Mouse (Mus musculus) cerebellum, adult 2 months (tissue): ENCODE measurements around the gene Pdlim7. TPM values are rescaled to one million over a fixed set of nuclear protein-coding genes. Genes with fewer than 3 reads are reported as not detected.

ENCODE experiments used
- DNase-seq, 2 experiments: peaks; one replicate each; pipeline ENCODE4 v3.0.0; 2021
- H3K27ac ChIP-seq: fragments of 200-500 bp; 2 replicates; pipeline ENCODE4 v1.5.1; 2012; ENCODE audit warnings: low read length, control low read depth, inconsistent platforms; ENCODE audit not compliant: insufficient read depth
- H3K27me3 ChIP-seq: fragments of 200-500 bp; 2 replicates; pipeline ENCODE4 v1.6.1; 2012; ENCODE audit warnings: inconsistent platforms, mild to moderate bottlenecking, low read length, moderate library complexity; ENCODE audit not compliant: control insufficient read depth, insufficient read depth
- H3K4me1 ChIP-seq: fragments of 200-500 bp; 2 replicates; pipeline ENCODE4 v1.6.1; 2011; ENCODE audit warnings: low read length; ENCODE audit not compliant: control insufficient read depth, insufficient read depth
- H3K4me3 ChIP-seq: fragments of 200-500 bp; replicated peaks from 2 replicates; pipeline ENCODE3; 2011; ENCODE audit warnings: mild to moderate bottlenecking, low read depth, low read length, control low read depth; ENCODE audit not compliant: insufficient read depth
- CTCF ChIP-seq: fragments of 200-500 bp; IDR thresholded peaks from 2 replicates; pipeline ENCODE4 v1.5.1; 2011; ENCODE audit warnings: low read depth, mild to moderate bottlenecking, control low read depth, low read length, moderate library complexity, borderline replicate concordance; ENCODE audit not compliant: insufficient read depth
- POLR2A ChIP-seq: fragments of 200-500 bp; IDR thresholded peaks from 2 replicates; pipeline ENCODE4 v1.6.1; 2011; ENCODE audit warnings: low read length, control low read depth, borderline replicate concordance; ENCODE audit not compliant: insufficient read depth
- WGBS: fragments of 180-500 bp; shearing (Covaris S2); methylation state at CpG from one replicate; pipeline ENCODE4 v1.1.7; 2018; 5-methylcytosine and 5-hydroxymethylcytosine counted together
- polyA plus RNA-seq: library from polyadenylated mRNA; depleted of rRNA; stranded (reverse); fragments of >200 nt; gene quantifications from 2 replicates; pipeline ENCODE4 v1.2.3, GENCODE M21; 2012; rRNA removed

Pdlim7 gene
- polyA plus RNA-seq, 1 experiment, result 66.8 TPM

DNA sequence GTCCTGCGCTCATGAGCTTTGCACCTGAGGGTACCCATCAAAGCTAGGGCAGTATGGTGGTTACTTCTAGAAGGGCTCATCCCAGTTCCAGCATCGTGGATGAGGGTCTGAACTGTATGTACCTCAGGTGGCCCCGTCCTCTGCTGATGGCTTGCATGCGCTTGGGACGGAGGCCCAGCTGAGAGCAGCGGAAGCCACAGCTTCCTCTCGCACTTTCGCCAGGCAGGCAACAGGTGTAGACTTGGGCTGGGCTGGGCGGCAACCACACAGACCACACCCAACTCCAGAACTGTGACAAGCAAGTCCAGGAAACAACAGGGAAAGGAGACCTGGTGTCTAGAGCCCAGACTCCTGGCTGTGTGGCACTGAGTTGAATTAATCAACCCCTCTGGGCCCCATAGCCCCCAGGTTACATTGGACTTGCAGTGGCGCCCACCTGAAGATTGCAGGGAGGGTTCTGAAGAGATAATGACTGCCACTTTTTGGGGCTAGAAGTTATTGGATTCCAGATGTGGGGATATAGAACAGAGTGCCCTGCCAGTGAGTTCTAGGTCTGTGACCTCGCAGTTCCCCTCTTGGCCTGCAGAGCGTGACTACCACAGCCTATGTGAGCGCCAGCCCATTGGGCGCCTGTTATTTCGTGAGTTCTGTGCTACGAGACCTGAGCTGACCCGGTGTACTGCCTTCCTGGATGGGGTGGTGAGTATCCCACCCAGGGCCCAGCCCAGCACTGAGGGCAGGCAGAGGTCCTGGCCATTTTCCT, 63.6 kb downstream of the Pdlim7 start:
- no peaks in the 10 kb centered on the region for H3K27me3 ChIP-seq
- 86% methylated on average over 17 of the region's 17 CpGs for WGBS
- no peak overlapping the region for H3K4me3 ChIP-seq
- peaks cover 12% of the 10 kb centered on the region for H3K4me1 ChIP-seq
- no peak for DNase-seq
- no peak for TF ChIP-seq POLR2A
- TF ChIP-seq CTCF, result no peak
- H3K27ac ChIP-seq, result no peak overlapping the region

DNA sequence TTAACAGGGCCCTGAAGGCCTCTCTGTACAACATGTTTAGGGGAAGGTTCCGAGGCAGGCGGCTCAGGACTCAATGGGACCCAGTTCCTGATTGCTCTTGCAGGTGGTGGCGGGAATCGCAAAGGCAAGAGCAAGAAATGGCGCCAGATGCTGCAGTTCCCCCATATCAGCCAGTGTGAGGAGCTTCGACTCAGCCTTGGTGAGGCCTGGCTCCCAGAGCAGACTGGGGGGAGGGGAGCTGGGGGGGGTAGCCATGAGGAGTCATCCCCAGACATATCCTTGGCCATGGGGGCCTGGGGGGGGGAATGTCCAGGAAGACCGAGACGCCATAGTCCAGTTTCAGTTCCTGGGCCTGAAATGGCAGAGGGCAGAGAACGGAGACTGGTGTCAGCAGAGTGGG, 64.3 kb downstream of the Pdlim7 start:
- 95% methylated on average over 9 of the region's 9 CpGs for WGBS
- H3K4me3 ChIP-seq, result no peak overlapping the region
- TF ChIP-seq POLR2A (no peak), CTCF (no peak)
- H3K27me3 ChIP-seq, result no peaks in the 10 kb centered on the region
- H3K4me1 ChIP-seq, result peaks cover 12% of the 10 kb centered on the region
- no peak overlapping the region for H3K27ac ChIP-seq
- no peak for DNase-seq

DNA sequence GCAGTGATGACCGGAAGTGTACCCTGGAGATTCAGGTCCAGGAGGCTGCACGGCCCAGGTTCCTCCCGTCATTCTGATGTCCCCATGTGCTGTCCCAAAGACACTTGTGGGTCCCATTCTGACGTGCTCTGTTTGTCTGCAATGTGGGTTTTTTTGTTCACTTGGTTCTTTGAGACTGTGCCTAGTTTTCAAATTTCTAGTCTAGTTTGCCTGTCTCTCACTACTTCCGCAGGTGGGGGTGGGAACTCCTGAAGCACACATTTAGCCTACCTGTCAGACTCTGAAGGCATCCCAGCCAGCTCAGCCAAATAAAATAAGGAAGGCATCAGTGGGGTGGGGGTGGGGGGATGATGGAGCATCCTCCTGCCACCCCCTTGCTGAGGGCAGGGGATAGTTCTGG, 65.3 kb downstream of the Pdlim7 start:
- DNase-seq, result no peak
- Histone ChIP-seq H3K27me3 (no peaks in the 10 kb centered on the region), H3K4me3 (no peak overlapping the region), H3K4me1 (peaks cover 12% of the 10 kb centered on the region), H3K27ac (no peak overlapping the region)
- WGBS, result 93% methylated on average over 5 of the region's 5 CpGs
- TF ChIP-seq CTCF (no peak), POLR2A (no peak)

DNA sequence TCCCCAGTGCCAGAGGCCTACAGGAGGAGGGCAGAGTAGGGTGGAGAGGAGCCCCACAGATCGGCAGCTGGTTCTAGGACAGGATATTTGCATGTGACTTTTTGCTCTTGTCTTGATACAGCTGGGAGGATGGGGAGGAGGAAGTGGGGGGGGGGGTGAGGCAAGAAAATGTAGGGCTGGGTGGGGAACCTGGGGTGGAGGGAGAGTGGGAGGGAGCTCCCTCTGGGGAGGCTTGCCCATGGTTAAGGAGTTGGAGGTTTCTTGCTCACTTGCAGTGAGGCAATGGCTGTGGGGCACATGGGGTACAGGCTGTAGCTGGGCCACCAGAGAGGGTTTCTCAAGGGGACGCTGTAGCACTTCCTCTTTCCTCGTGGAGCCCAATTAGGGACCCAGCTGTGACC, 65.9 kb downstream of the Pdlim7 start:
- Histone ChIP-seq H3K4me3 (no peak overlapping the region), H3K27ac (no peak overlapping the region), H3K4me1 (peaks cover 12% of the 10 kb centered on the region), H3K27me3 (no peaks in the 10 kb centered on the region)
- 56% methylated on average over 3 of the region's 3 CpGs for WGBS
- TF ChIP-seq POLR2A (no peak), CTCF (no peak)
- DNase-seq, result no peak

DNA sequence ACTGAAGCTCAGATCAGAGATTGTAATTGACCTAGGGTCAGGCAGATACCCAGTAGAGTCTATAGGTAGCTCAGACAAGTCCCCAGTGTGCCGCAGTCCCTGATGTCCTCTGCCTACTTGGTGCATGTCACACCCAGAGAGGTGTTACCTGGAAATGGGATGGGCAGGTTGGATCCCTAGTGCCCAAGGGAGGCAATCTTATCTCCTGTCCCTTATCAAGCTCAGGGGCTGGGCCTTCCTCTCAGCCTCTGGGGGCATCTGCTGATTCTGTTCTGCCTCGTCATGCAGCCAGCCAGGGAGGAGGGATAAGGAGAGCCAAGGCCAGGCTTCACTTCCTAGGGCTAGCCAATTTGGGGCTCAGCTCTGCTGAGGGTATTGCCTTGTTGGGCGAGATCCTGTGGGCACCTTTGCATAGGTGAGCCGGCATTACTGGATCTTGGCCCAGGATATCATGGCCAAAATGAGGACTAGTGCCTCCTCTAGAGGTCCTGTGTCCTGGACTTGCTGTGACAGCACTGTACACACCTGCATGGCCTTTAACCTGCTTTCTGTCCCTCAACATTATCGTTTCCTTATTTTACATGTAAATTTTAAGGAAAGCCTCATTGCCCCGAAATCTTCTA, 66.9 kb downstream of the Pdlim7 start:
- no peak overlapping the region for H3K4me3 ChIP-seq
- WGBS, result 85% methylated on average over 6 of the region's 6 CpGs
- no peak for DNase-seq

More for the DNA sequence above, 66.9 kb downstream of the Pdlim7 start:
- Histone ChIP-seq H3K27ac (no peak overlapping the region), H3K4me1 (0 out of 2 replicates have a peak, but pooled peaks cover 8% of the 10 kb centered on the region), H3K27me3 (no peaks in the 10 kb centered on the region)
- no peak for TF ChIP-seq POLR2A
- TF ChIP-seq CTCF, result no peak

Other genes with a start within 250 kb of the Pdlim7 start
- gene Prelid1, start 193.2 kb downstream of the Pdlim7 start, polyA plus RNA-seq, result 186 and 191 TPM in 2 replicates
- gene Rab24, start 191.7 kb downstream of the Pdlim7 start, polyA plus RNA-seq, result 146 and 148 TPM in 2 replicates
- 0.17 and 0.38 TPM in 2 replicates for gene Mxd3, start 183.9 kb downstream of the Pdlim7 start, polyA plus RNA-seq
- 65.1 and 66.7 TPM in 2 replicates for gene Lman2, start 150.9 kb downstream of the Pdlim7 start, polyA plus RNA-seq
- gene Rgs14, start 143.9 kb downstream of the Pdlim7 start, polyA plus RNA-seq, result 0.30 and 0.46 TPM in 2 replicates
- gene Slc34a1, start 115.5 kb downstream of the Pdlim7 start, polyA plus RNA-seq, result not detected in 2 replicates
- not detected in 2 replicates for gene Pfn3, start 98.4 kb downstream of the Pdlim7 start, polyA plus RNA-seq
- gene F12, start 86.9 kb downstream of the Pdlim7 start, polyA plus RNA-seq, result 0.05 and 0.11 TPM in 2 replicates
- gene Grk6, start 68.6 kb downstream of the Pdlim7 start, polyA plus RNA-seq, result 52.7 and 53.9 TPM in 2 replicates
- 10.7 and 13.0 TPM in 2 replicates for gene Prr7, start 49.4 kb downstream of the Pdlim7 start, polyA plus RNA-seq
- gene Dbn1, start 25.6 kb downstream of the Pdlim7 start, polyA plus RNA-seq, result 97.4 and 108 TPM in 2 replicates
- gene Dok3, start 15.6 kb upstream of the Pdlim7 start, polyA plus RNA-seq, result 9.3 and 9.8 TPM in 2 replicates
- gene Ddx41, start 23.0 kb upstream of the Pdlim7 start, polyA plus RNA-seq, result 66.3 and 70.3 TPM in 2 replicates
- 127 and 128 TPM in 2 replicates for gene Fam193b, start 57.4 kb upstream of the Pdlim7 start, polyA plus RNA-seq
- 107 and 113 TPM in 2 replicates for gene Tmed9, start 60.1 kb upstream of the Pdlim7 start, polyA plus RNA-seq
- gene B4galt7, start 86.2 kb upstream of the Pdlim7 start, polyA plus RNA-seq, result 27.9 and 32.0 TPM in 2 replicates
- gene Caml, start 109.3 kb upstream of the Pdlim7 start, polyA plus RNA-seq, result 63.9 and 64.3 TPM in 2 replicates
- 55.3 and 58.6 TPM in 2 replicates for gene Ddx46, start 121.4 kb upstream of the Pdlim7 start, polyA plus RNA-seq
- 63.4 and 72.9 TPM in 2 replicates for gene B230219D22Rik, start 179.4 kb upstream of the Pdlim7 start, polyA plus RNA-seq
- gene Txndc15, start 201.0 kb upstream of the Pdlim7 start, polyA plus RNA-seq, result 74.3 and 74.9 TPM in 2 replicates
- gene Pcbd2, start 213.7 kb upstream of the Pdlim7 start, polyA plus RNA-seq, result 38.0 and 40.0 TPM in 2 replicates